Mouse (Mus musculus) telencephalon, adult 2 months (tissue): ENCODE measurements around the gene Mphosph6.

Source experiments
- DNase-seq: peaks from one replicate; pipeline ENCODE4 v3.0.0-alpha.2; 2011; ENCODE audit warnings: low read depth, low spot score

Mphosph6 gene

DNA sequence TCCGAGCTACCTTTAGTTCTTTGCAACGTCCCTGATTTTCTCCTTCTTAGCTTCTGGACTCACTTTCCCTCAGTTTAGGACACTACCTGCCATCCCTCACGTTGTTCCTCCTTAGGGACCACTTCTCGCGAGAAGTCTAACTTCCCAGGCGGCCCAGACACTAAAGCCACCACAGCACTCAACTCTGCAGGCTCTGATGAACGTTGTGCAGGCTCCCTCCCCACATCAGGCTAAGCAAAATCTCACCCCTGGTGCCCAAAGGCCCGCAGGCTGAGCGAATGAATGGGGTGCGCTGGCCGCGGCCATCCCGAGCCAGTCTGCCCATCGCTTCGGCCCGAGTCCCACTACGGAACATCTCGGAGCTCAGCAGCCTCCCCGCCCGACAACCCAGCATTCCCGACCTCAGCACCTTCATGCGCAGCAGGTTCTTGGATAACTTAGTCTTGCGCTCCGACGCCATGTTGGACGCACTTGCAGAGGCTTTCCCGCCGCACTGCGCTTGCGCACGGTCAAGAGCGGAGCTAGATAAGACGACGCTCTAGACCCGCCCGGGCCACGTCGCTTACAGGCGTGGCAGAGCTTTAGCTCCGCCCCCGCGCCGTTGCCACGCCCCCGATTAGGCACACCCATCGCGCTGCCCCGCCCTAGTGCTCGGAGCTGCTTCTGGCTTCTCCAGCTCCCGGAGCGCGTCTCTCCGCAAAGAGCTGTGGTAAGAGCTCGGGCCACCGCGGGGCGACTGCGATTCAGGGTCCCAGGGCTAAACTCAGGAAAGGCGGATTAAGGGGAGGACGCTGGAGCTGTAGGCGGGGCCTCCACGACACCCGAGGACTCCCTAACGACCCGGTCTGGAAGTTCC, at the start of gene Mphosph6:
Gene Mphosph6, minus strand, starts transcription at position 501 of the 856 bp plus-strand sequence.
- DNase-seq, result peak; percentile 96

DNA sequence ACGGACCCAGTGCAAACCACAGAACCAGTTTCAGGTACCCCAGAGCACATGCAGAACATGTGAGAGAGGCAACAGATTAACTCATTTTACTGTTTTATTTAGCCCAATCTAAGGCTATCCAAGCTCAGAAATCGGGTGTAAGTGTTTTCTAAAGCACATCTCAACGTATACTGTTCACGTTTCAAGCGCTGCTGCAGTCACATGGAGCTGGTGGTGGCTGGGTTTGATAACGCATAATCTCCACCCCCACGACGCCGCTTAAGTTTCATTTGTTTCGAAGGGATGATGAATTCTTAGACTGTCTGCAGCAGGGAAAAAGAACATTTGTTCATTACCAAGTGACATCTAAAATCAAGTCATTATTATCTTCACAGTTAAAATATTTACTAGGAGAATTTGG, 48.7 kb upstream of the Mphosph6 start:
- no peak for DNase-seq

GRCm38 (mm10) chr8:117847865-117848264, 46.1 kb upstream of the Mphosph6 start:
- no peak for DNase-seq

DNA sequence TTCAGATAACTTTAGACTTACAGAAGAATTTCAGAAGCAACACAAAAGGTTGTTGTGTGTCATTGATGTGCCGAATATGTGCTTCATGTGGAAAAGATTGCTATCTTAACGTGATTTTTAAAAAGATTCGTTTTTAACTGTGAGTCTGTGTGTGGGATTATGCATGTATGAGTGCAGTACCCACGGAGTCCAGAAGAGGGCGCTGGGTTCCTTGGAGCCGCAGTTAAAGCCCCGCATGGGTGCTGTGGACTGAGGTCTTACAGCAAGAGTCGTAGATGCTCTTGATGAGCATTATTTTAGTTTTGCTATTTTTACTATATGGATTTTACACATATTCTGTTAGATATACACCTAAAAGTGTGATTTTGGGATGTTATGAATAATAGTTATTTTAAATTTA, 42.0 kb upstream of the Mphosph6 start:
- no peak for DNase-seq

GRCm38 (mm10) chr8:117813524-117813923, 11.8 kb upstream of the Mphosph6 start:
- DNase-seq, result no peak

GRCm38 (mm10) chr8:117810676-117811075, 8.9 kb upstream of the Mphosph6 start:
- no peak for DNase-seq

GRCm38 (mm10) chr8:117805419-117805818, 3.7 kb upstream of the Mphosph6 start:
- DNase-seq, result no peak

DNA sequence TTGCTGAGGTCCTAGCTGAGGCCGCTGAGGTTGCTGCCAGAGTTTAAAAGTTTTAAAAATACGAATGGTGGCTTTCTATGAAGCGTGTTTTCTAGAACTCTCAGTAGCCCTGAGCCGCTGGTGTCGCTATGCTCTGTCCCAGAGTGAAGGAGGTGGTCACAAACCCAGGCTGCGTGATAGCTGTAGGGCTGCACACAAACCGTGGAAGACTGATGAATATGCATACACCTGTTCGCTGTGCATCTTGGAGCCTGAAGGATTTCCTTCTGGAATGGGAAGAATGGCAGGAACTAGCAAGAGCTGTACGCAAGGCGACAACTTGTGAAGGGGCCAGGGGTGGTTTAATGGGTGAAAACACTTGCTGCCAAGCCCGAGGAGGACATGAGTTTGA, 551 bp upstream of the Mphosph6 start:
- no peak for DNase-seq

- DNase-seq, result no peak
Measured at GRCm38 (mm10) chr8:117798066-117798465, 3.7 kb downstream of the Mphosph6 start.

DNA sequence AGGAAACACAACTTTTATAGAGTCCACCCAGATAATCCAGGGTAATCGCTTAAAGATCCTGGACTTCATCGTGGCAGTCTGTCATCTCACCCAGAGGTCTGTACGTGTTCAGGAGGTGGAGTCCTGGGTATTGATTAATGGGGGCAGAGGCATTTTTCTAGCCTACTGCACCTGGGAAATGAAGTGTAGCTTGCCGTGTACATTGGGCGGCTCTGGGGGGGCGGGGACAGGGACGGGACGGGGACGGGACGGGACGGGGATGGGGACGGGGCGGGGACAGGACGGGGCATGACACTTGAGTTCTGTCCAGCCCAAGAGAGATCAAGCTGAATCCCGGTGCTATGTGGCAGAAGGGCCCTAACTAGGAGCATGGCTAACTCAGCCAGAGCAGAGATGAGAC, 5.3 kb downstream of the Mphosph6 start:
- DNase-seq, result no peak

DNA sequence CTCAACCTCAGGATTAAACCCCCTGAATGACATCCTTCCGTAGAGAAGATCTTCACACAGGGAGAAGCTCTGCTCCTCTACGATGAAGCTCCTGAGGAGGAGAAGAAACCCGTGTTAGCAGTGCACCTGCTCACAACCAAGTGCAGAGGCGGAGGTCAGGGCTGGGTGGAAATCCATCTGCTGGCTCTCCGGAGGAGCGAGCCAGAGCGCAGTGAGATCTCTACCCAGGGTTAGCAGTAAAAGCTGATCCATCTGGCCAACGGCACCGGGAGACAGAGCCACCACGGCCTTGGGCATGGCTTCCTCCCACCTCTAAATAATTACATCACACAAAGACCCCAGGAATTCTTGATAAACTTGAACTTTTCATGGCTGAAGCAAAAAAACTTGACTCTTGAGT, 7.2 kb downstream of the Mphosph6 start:
- DNase-seq, result no peak

GRCm38 (mm10) chr8:117792616-117793144, 9.1 kb downstream of the Mphosph6 start:
- DNase-seq, result no peak

GRCm38 (mm10) chr8:117786428-117786827, 15.3 kb downstream of the Mphosph6 start:
- no peak for DNase-seq

GRCm38 (mm10) chr8:117783021-117783420, 18.7 kb downstream of the Mphosph6 start:
- no peak for DNase-seq

DNA sequence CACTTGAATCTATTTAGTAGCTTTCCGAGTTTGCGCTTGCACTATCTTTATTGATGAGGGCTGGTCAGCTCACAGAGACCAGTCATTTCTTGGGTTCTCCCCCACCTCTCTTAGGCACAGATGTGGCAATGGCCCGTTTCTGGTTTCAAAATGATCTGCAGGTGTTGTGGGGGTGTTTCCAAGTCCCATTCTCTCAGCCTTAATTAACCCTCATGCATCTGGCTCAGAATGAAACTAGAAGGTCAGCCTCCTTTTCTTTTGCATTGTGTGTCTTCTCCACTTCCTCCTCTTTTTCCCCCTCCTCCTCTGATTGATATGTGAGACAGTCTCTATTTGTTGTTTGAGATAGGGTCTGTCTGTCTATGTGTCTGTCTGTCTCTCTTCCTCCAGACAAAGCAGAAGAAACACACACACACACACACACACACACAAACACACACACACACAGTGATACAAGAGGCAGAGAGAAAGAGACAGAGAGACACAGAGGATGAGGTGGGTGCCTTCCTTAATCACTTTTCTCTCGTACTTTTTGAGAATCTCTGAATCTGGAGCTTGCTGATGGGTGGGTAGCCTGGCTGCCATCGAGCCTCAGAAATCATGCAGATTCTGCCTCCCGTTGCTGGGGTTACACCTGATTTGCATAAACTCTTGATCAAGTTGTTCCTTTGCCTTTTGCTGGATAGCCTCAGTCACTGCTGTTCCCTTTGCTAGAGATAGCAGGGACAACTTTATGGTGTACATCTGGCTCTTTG, 20.2 kb downstream of the Mphosph6 start:
- no peak for DNase-seq

- no peak for DNase-seq
Measured at GRCm38 (mm10) chr8:117779344-117779743, 22.4 kb downstream of the Mphosph6 start.

DNA sequence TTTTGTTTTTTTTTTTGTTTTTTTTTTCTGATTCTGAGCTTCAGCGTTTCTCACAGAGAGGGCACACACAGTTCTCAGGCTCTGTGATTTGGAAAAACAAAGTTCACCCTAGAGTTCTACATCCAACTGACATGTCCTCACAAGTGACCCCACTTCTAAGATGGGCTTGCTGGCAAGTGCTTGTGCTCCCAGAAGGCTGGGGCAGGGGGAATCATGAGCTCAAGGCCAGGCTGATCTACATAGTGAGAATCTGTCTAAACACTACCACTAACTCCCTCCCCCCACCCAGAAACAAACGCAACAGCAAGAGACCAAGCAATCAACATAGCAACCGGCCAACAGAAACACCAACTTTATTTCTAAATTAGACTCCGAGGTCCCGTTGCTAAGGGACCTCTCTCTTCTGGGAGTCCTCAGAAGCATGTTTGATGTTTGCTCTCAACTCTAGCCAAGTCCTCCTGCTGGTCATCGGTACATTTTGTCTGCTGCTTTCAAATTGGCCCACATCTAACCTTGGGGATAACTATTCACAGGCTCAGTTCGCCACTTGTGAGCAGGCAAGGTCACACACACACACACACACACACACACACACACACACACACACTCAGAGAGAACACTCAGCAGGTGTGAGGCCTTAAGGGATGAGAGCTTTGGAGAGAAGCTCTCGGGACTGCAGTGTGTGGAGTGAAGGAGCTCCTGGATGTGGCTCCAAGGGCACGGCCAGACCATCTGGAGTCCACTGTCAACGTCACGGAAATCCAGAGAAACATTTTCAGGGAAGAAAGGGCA, 23.0 kb downstream of the Mphosph6 start:
- DNase-seq, result no peak

DNA sequence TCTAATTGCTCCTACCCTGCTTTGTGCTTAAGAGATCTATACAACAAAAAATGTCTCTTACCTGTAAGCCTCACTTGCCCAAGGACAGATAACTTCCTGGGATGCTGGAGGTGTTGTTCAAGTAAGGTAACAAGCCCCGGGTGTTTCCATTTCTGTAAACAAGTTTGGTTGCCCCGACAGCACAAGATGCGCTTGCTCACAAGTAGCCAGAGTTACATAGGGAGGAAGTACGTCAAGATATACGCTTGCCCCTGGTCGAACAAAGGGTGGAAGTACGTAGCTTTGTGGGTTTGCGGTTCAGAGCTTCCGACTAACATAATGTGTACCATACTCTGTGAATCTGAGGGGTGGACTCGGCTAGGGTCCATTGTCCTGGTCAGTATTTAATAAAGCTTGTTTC, 25.7 kb downstream of the Mphosph6 start:
- no peak for DNase-seq

DNA sequence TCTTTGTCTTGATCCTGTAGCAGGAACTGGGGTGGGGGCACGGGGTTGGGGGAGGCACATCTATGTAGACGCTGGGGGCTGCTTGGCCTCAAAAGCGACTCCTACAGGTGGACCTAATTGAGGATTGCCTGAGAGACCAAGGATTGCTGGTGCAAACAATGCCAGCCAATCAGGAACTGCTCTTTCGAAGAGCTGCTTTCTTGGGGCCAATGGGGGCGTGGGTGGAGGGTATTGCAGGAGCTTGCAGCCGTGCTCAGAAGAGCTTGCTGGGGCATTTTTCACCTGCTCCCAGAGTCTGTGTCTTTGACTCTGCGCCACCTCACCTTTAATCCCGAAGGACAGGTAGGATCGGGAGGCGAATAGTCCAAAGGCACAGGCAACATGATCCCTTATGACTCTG, 26.1 kb downstream of the Mphosph6 start:
- DNase-seq, result no peak

- DNase-seq, result no peak
Measured at GRCm38 (mm10) chr8:117772597-117772996, 29.1 kb downstream of the Mphosph6 start.

GRCm38 (mm10) chr8:117772126-117772525, 29.6 kb downstream of the Mphosph6 start:
- no peak for DNase-seq
